Comparison of ENCODE assay signal across 12 mouse cellular contexts in the genomic region with DNA sequence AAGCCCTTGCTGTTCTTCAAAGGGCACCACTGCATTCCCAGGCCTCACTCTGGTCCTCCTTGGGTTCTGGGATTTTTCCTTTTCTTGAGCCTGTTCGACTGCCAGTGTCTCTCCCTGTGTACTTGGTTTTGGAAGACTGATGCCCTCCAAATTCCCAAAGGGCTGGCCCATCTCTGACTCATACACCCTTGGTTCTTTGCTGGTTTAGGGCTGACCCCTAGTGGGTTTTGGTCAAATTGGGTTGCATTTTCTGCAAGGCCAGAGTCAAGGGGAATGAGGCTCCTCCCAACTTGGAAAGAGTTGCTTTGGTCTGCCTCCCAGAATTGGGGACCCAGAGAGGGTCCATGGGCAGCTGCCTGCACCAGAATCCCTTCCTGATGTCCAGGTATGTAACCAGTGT. TPM values are rescaled to one million over a fixed set of nuclear protein-coding genes. Genes with fewer than 3 reads are reported as not detected.
DNase-seq lines count a peak whose midpoint lies in the region; ATAC-seq and TF ChIP-seq lines count a peak whose summit lies in the region.
"Had no signal": no experiment of that assay in that cellular context is flagged by ENCODE, and none has a peak within 500 bp of the region (broad histone marks: within the 10 kb centered on the region; RNA-seq: fewer than 3 reads in every experiment).

No protein-coding gene starts in this region.

- H3K9ac ChIP-seq in intestine, postnatal 0 days (ENCODE audit: low read depth, low read length): no peak overlapping the region
- H3K9ac ChIP-seq in intestine, embryonic 15.5 days: no peak overlapping the region
- H3K9ac ChIP-seq in lung, embryonic 14.5 days: no peak overlapping the region
- H3K9ac ChIP-seq: liver, embryonic 14.5 days had no signal

- in situ Hi-C loops in Patski (cut with MboI; ENCODE audit: low pct_unique_long_range_greater_than_20kb): no loop called here

- intact Hi-C loops in left cerebral cortex, postnatal 14 days (cut with DNase I): loop anchor here (5.0 to 10.0 kb wide), 3 partner anchors 39 to 101 kb away; a partner anchor contains a TSS

- DNase-seq in 416B (ENCODE audit: low read depth) (peak; percentile 20), Patski (ENCODE audit: low read depth, low spot score) (no peak)
- peak; percentile 18 for DNase-seq in lung, embryonic 14.5 days
- no peak for DNase-seq in left cerebral cortex, postnatal 14 days (ENCODE audit: low spot score in 2 of 2)
- DNase-seq: embryo, embryonic 11 days; spleen, adult 18-20 months had no signal

- no peaks in the 10 kb centered on the region for H3K36me3 ChIP-seq in intestine, postnatal 0 days (ENCODE audit: control insufficient read depth, insufficient read depth)
- no peaks in the 10 kb centered on the region for H3K36me3 ChIP-seq in intestine, embryonic 15.5 days
- H3K36me3 ChIP-seq in lung, embryonic 14.5 days (ENCODE audit: insufficient read depth): no peaks in the 10 kb centered on the region

- no peak overlapping the region for H3K4me2 ChIP-seq in intestine, postnatal 0 days (replicated peaks; ENCODE audit: low read depth)
- no peak overlapping the region for H3K4me2 ChIP-seq in intestine, embryonic 15.5 days (replicated peaks)
- no peak overlapping the region for H3K4me2 ChIP-seq in lung, embryonic 14.5 days

- POLR2A ChIA-PET in Patski (lab: Charles Lee): no interaction called here

- 41% methylated on average over 1 of the region's 1 CpGs for WGBS in intestine, postnatal 0 days
- 79% methylated on average over 1 of the region's 1 CpGs for WGBS in intestine, embryonic 15.5 days
- WGBS in lung, embryonic 14.5 days: 43% methylated on average over 1 of the region's 1 CpGs

- no peaks in the 10 kb centered on the region for H3K27me3 ChIP-seq in intestine, postnatal 0 days (replicated peaks; ENCODE audit: control insufficient read depth, insufficient read depth, low read length)
- no peaks in the 10 kb centered on the region for H3K27me3 ChIP-seq in intestine, embryonic 15.5 days (replicated peaks)
- peaks cover 11% of the 10 kb centered on the region for H3K27me3 ChIP-seq in Patski
- no peaks in the 10 kb centered on the region for H3K27me3 ChIP-seq in lung, embryonic 14.5 days (ENCODE audit: insufficient read depth, low read length)

- CTCF ChIA-PET in Patski (lab: Charles Lee): interaction anchor here (1.0 to 1.3 kb wide), 2 partner anchors 89 to 320 kb away, joined by 3 read pairs; no protein-coding TSS in a partner anchor

- no peak overlapping the region for H3K27ac ChIP-seq in intestine, postnatal 0 days (ENCODE audit: low read depth, low read length)
- H3K27ac ChIP-seq in intestine, embryonic 15.5 days: no peak overlapping the region
- no peak overlapping the region for H3K27ac ChIP-seq in lung, embryonic 14.5 days (ENCODE audit: low read depth)
- H3K27ac ChIP-seq: liver, embryonic 14.5 days had no signal

- no peaks in the 10 kb centered on the region for H3K4me1 ChIP-seq in intestine, postnatal 0 days (replicated peaks; ENCODE audit: control insufficient read depth, insufficient read depth, low read length)
- H3K4me1 ChIP-seq in intestine, embryonic 15.5 days (replicated peaks): no peaks in the 10 kb centered on the region
- H3K4me1 ChIP-seq in lung, embryonic 14.5 days (ENCODE audit: insufficient read depth): no peaks in the 10 kb centered on the region

- no peaks in the 10 kb centered on the region for H3K9me3 ChIP-seq in intestine, postnatal 0 days (ENCODE audit: control insufficient read depth)
- H3K9me3 ChIP-seq in intestine, embryonic 15.5 days: no peaks in the 10 kb centered on the region
- H3K9me3 ChIP-seq in lung, embryonic 14.5 days (ENCODE audit: low read depth, low read length): no peaks in the 10 kb centered on the region

- H3K4me3 ChIP-seq in intestine, postnatal 0 days (ENCODE audit: low read depth, low read length): no peak overlapping the region
- H3K4me3 ChIP-seq in intestine, embryonic 15.5 days (replicated peaks): no peak overlapping the region
- no peak overlapping the region for H3K4me3 ChIP-seq in lung, embryonic 14.5 days (ENCODE audit: low read depth, low read length)
- H3K4me3 ChIP-seq: myocyte had no signal

- no peak for ATAC-seq in intestine, postnatal 0 days
- no peak for ATAC-seq in intestine, embryonic 15.5 days
- ATAC-seq in Patski: peak; percentile 62
- ATAC-seq in lung, embryonic 14.5 days (ENCODE audit: insufficient read depth): no peak
- ATAC-seq in megakaryocyte, adult 5-6 weeks (ENCODE audit: poor library complexity, severe bottlenecking): no peak

- peak; percentile 23; the same call in 1 of the 2 replicates for TF ChIP-seq CTCF in intestine, postnatal 0 days (IDR thresholded peaks at IDR 0.05; ENCODE audit: low read depth)
- peak; percentile 79 for TF ChIP-seq CTCF in Patski (IDR thresholded peaks at IDR 0.05)
- TF ChIP-seq CTCF in lung, embryonic 14.5 days (IDR thresholded peaks at IDR 0.05; ENCODE audit: low read depth): peak; percentile 30; the same call in 1 of the 2 replicates

RNA-seq across cellular contexts. Expression of a gene that starts 55.5 kb away (rescaled TPM):
- polyA plus RNA-seq in intestine, postnatal 0 days (2015; fragmentation: Nextera tagmentation; extraction: Ambion mirVana): 0.04 TPM in 2 replicates
- polyA plus RNA-seq in intestine, embryonic 15.5 days (2015; fragmentation: Nextera tagmentation; extraction: Ambion mirVana): 0.05 and 0.15 TPM in 2 replicates
- not detected for polyA plus RNA-seq in Patski (2021)
- polyA plus RNA-seq in lung, embryonic 14.5 days (2014; fragmentation: Nextera tagmentation; extraction: Ambion mirVana): 0.09 and 0.28 TPM in 2 replicates
- total RNA-seq in megakaryocyte, adult 5-6 weeks (2015): not detected in 2 replicates
- total RNA-seq in megakaryocyte, adult 5-6 weeks (2017): not detected in 2 replicates
- total RNA-seq in left cerebral cortex, postnatal 14 days (2021): under 1 TPM; 0.81 to 0.85 TPM
- total RNA-seq: hematopoietic stem cell, adult 5-6 weeks had no signal
- polyA plus RNA-seq: myocyte had no signal

Comparison
In these comparisons a context has a peak if more than half of its experiments do, and no peak if none do; other contexts are left out.
1. CTCF ChIP-seq: peak in every context shown above with its lines; median percentile 79 in Patski; 30 in lung, embryonic 14.5 days; 23 in intestine, postnatal 0 days.
2. DNase-seq: peak in 416B (single experiment) and lung, embryonic 14.5 days (single experiment); none in Patski (single experiment) and left cerebral cortex, postnatal 14 days (0 of 2).